Mouse (Mus musculus) E14TG2a.4 (cell line): Measurements from ENCODE around the gene Pyroxd1.

Experiments
- H3K27me3 ChIP-seq: 2 replicates; pipeline ENCODE4 v1.6.1; 2014; ENCODE audit warnings: low read length, control low read depth; ENCODE audit not compliant: insufficient read depth
- H3K36me3 ChIP-seq: 2 replicates; pipeline ENCODE4 v1.6.1; 2014; ENCODE audit warnings: low read length, control low read depth; ENCODE audit not compliant: insufficient read depth
- H3K4me1 ChIP-seq: replicated peaks from 2 replicates; pipeline ENCODE4 v1.6.1; 2014; ENCODE audit warnings: low read depth, low read length, control low read depth
- H3K4me3 ChIP-seq: replicated peaks from 2 replicates; pipeline ENCODE4 v1.5.1; 2014; ENCODE audit warnings: mild to moderate bottlenecking, low read length
- H3K9me3 ChIP-seq: 2 replicates; pipeline ENCODE4 v1.6.1; 2014; ENCODE audit warnings: low read length, control low read depth
- CTCF ChIP-seq: conservative IDR thresholded peaks from 2 replicates; pipeline ENCODE4 v1.5.1; 2014; ENCODE audit warnings: low read length
- NANOG ChIP-seq: IDR thresholded peaks from 2 replicates; pipeline ENCODE4 v1.6.1; 2014; ENCODE audit warnings: borderline replicate concordance, low read length, mixed read lengths
- POU5F1 ChIP-seq: IDR thresholded peaks from 2 replicates; pipeline ENCODE4 v1.6.1; 2014; ENCODE audit warnings: low read length, borderline replicate concordance

The Pyroxd1 gene

DNA sequence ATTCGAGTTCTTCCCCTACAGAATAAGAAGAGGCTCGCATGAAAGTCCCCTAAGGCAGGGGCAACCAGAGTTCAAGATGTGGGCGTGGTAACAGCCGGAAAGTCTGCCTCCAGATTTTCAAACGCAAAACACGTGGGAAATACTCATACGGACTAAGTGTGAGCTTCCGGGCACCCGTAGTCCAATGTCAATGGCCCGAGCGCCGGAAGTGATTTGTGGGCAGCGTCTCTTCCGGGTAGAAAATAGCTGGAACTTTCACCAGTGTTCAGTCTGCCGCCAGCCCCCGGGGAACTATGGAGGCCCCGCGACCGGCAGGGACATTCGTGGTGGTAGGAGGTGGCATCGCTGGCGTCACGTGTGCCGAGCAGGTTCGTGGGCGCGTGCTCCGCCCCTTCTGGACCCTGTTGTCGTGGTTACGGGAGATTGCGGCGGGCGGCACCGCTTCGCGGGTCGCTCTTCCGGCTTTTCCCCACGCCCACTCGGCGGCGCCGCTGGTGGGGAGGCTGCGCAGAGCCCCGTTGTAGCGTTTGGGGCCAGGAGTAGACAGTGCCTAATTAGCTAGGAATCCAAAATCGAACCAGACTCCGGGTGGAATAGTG, at the start of gene Pyroxd1:
Gene Pyroxd1 (plus strand): TSS at position 215 of the 599 bp plus-strand sequence.
- Histone ChIP-seq H3K4me3 (peak within 1 kb of the TSS; percentile 90), H3K9me3 (no peaks in the 10 kb centered on the region), H3K4me1 (peaks cover 16% of the 10 kb centered on the region), H3K27me3 (no peaks in the 10 kb centered on the region), H3K36me3 (peaks cover 20% of the 10 kb centered on the region; the same call in 1 of the 2 replicates)
- TF ChIP-seq POU5F1 (no peak), CTCF (no peak), NANOG (no peak)

DNA sequence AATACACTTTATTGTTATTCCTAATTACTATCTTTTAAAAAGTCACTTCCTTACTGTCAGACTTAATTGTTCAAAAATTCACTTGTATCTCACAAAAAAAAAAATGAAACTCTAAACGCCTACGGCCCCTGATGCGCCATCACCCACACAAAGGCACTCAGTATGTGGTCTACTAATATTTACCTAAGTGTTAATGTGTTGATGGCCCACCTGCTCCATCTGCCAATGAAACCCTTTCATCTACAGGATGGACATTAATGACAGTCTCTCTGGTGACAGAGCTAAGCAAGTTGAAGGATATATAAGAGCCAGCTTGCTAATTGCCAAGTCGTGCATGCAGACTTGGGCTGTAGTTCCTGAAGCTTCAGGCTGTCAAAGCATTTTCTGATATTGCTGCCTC, 47.4 kb upstream of the Pyroxd1 start, which contains the start of gene Iapp:
Gene Iapp (plus strand): TSS at position 326 of the 400 bp plus-strand sequence.
- Histone ChIP-seq H3K36me3 (no peaks in the 10 kb centered on the region), H3K27me3 (no peaks in the 10 kb centered on the region), H3K4me1 (no peaks in the 10 kb centered on the region), H3K9me3 (peaks cover 5% of the 10 kb centered on the region; the same call in 1 of the 2 replicates), H3K4me3 (no peak within 1 kb of the TSS)
- no peak for TF ChIP-seq POU5F1
- TF ChIP-seq CTCF, result no peak
- TF ChIP-seq NANOG, result peak; percentile 52; the same call in 1 of the 2 replicates

DNA sequence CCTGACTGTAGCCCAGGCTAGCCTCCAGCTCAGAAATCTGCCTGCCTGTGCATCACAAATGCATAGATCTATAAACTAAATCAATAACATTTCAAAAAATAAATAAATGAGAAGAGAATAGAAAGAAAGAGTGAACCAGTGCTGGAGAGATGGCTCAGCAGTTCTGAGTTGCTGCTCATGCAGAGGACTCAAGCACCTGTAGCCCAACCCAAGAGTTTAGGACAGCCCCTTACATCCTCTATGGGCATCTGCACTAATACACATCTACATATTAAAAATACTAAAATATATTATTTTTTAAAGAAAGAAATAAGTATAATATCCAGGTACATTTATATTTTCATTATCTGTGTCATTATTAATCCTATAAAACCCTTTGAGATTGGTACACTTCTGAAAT, 40.4 kb upstream of the Pyroxd1 start:
- TF ChIP-seq CTCF, result no peak
- TF ChIP-seq NANOG, result no peak
- no peak for TF ChIP-seq POU5F1
- Histone ChIP-seq H3K9me3 (peaks cover 4% of the 10 kb centered on the region), H3K27me3 (no peaks in the 10 kb centered on the region), H3K4me1 (no peaks in the 10 kb centered on the region), H3K36me3 (no peaks in the 10 kb centered on the region), H3K4me3 (no peak overlapping the region)

DNA sequence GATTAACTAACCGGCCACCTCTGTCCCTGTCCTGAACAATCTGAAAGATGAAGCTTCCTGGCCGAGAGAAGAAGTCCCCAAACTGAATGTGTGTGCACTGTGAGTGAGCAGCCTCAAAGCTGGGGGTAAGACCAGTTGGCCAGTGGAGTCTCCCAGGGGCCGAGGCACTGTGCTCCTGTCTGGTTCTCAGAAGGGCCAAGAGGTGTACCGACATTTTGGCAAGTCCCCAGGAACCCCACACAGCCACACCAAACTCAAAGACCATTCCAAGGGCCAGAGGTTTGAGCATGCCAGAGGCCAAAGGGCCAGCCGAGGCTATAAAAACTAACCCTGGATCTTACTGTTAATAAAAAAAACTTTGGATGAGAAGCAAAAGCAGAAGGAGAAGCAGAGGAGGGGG, 31.2 kb upstream of the Pyroxd1 start:
- TF ChIP-seq CTCF (no peak), NANOG (no peak), POU5F1 (no peak)
- no peaks in the 10 kb centered on the region for H3K27me3 ChIP-seq
- no peaks in the 10 kb centered on the region for H3K4me1 ChIP-seq
- H3K4me3 ChIP-seq, result no peak overlapping the region
- no peaks in the 10 kb centered on the region for H3K36me3 ChIP-seq
- peaks cover 18% of the 10 kb centered on the region for H3K9me3 ChIP-seq

DNA sequence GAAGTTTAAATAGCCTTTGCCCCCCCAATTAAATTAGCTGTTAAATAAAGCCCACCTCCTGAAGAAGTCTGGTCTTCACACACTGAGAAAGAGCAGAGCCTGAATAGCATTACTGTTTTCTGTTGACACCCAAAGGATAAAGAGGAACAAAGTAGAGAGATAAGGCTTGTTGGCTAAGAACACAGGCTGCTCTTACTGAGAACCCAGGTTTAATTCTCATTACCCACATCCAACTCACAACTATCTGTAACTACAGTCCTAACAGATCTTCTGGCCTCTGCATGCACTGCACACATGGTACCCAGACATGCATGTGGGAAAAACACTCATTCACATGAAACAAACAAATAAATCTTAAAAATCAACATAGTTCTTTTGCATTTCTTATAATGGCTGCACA, 28.3 kb upstream of the Pyroxd1 start:
- H3K4me1 ChIP-seq, result no peaks in the 10 kb centered on the region
- no peak overlapping the region for H3K4me3 ChIP-seq
- H3K27me3 ChIP-seq, result no peaks in the 10 kb centered on the region
- H3K9me3 ChIP-seq, result peaks cover 14% of the 10 kb centered on the region
- H3K36me3 ChIP-seq, result no peaks in the 10 kb centered on the region
- TF ChIP-seq POU5F1 (no peak), NANOG (no peak), CTCF (no peak)

DNA sequence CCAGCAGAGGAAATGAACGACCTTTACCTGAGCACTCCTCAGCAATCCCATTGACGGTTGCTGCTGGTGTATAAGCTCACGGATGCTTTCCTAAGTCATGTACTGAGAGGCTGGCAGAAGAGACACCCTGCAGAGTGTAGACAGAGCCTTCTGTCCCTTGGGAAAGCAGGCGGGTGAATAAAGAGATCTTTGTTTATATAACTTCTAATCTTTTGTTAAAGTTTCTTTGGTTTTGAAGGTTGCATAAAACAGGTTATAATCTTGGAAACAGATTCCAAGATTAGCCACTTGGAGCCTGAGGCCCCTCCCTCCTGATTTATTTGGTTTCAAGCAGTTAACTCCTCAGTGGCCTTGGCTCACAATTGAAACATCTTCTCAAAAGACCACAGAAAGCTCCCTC, 22.6 kb upstream of the Pyroxd1 start, which contains the start of gene Slco1a5:
Gene Slco1a5 (minus strand): TSS at position 101 of the 400 bp plus-strand sequence.
- no peak within 1 kb of the TSS for H3K4me3 ChIP-seq
- H3K36me3 ChIP-seq, result no peaks in the 10 kb centered on the region
- H3K27me3 ChIP-seq, result no peaks in the 10 kb centered on the region
- no peak for TF ChIP-seq CTCF
- TF ChIP-seq POU5F1, result no peak
- TF ChIP-seq NANOG, result no peak
- peaks cover 14% of the 10 kb centered on the region for H3K4me1 ChIP-seq
- peaks cover 9% of the 10 kb centered on the region for H3K9me3 ChIP-seq

DNA sequence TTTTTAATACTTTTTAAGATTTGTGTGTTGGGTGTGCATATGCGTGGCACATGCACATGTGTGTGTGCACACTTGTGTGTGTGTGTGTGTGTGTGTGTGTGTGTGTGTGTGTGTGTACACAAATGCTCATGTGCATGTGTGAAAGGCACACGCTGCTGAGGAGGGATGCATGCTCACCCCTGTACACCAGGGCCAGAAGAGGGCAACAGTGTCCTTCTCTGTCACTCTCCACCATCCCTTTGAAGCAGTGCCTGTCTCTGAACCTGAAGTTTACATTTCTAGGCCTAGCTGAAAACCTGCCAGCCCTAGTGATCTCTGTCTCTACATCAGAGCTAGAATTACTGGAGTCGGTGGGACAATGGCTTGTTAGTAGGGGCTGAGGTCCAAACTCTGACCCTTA, 18.9 kb upstream of the Pyroxd1 start:
- no peak overlapping the region for H3K4me3 ChIP-seq
- TF ChIP-seq POU5F1 (no peak), NANOG (no peak), CTCF (no peak)
- H3K36me3 ChIP-seq, result no peaks in the 10 kb centered on the region
- no peaks in the 10 kb centered on the region for H3K9me3 ChIP-seq
- H3K27me3 ChIP-seq, result no peaks in the 10 kb centered on the region
- peaks cover 14% of the 10 kb centered on the region for H3K4me1 ChIP-seq

DNA sequence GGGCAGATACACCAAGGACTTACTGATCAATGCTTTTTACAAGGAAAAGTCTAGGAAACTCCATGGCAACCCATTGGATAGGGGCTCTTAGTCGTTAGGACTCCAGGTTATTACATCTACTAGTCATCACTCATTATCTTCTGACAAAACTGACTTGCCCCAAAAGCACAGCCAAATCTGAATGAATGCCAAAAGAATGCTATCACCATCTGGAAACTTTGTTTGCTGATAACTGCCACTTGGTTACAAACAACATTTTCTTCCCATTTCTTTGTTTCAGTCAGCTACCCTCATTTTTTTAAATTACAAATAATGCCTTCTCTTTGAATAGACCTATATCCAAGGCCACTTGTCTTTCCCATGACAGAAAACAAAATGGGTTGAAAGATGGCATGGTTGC, 16.3 kb upstream of the Pyroxd1 start:
- Histone ChIP-seq H3K27me3 (no peaks in the 10 kb centered on the region), H3K9me3 (no peaks in the 10 kb centered on the region), H3K4me3 (no peak overlapping the region), H3K4me1 (peaks cover 9% of the 10 kb centered on the region), H3K36me3 (no peaks in the 10 kb centered on the region)
- TF ChIP-seq POU5F1 (no peak), CTCF (no peak), NANOG (no peak)

DNA sequence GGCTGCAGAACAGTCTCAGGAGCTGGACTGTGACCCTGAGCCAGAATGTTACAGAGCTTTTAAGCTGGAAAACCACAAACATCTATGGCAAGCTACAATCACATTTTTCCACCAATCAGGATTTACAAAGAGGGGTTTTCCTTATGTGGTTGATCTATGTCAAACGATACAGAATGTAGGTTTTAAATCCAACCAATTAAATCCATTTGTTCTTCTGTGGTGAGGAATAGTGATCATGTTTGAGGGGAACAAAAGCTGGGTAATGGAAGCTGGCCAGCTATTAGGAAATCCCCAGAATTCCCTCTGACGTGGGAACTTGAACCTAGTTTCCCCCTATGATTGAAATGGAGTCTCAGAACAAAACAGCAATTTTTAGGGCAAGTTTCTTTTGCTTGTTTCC, 6.5 kb upstream of the Pyroxd1 start:
- Histone ChIP-seq H3K36me3 (no peaks in the 10 kb centered on the region), H3K4me1 (no peaks in the 10 kb centered on the region), H3K9me3 (no peaks in the 10 kb centered on the region), H3K4me3 (no peak overlapping the region), H3K27me3 (no peaks in the 10 kb centered on the region)
- no peak for TF ChIP-seq CTCF
- TF ChIP-seq POU5F1, result no peak
- no peak for TF ChIP-seq NANOG
